Mouse (Mus musculus): ENCODE measurements around the gene Chchd1.

GRCm38 (mm10) chr14:20691772-20692171 lies 11.0 kb upstream of the Chchd1 start:
- TF ChIP-seq CTCF (IDR thresholded peaks at IDR 0.05; ENCODE audit: low read depth) (no peak), EP300 (IDR thresholded peaks at IDR 0.05; ENCODE audit: low read depth) (no peak)

All from liver, postnatal 0 days (tissue).